Mouse (Mus musculus) ES-E14 (cell line): ENCODE data around the gene Oprd1. TPM values are rescaled to one million over a fixed set of nuclear protein-coding genes. Genes with fewer than 3 reads are reported as not detected.

Source experiments
- DNase-seq: peaks from one replicate; pipeline ENCODE4 v3.0.0-alpha.2; 2013; ENCODE audit warnings: low read depth, low spot score
- H3K27ac ChIP-seq: 2 replicates; pipeline ENCODE4 v1.5.1; 2012; ENCODE audit warnings: low read depth, mild to moderate bottlenecking, low read length, moderate library complexity, mixed read lengths; ENCODE audit not compliant: poor library complexity, insufficient read depth, severe bottlenecking
- H3K36me3 ChIP-seq: 2 replicates; pipeline ENCODE4 v1.6.1; 2012; ENCODE audit warnings: mild to moderate bottlenecking, low read length, moderate library complexity, mixed read lengths; ENCODE audit not compliant: control insufficient read depth, poor library complexity, insufficient read depth, severe bottlenecking
- H3K4me1 ChIP-seq, 2 experiments: fragments of 150-350 bp in 1 of 2; sonication (generic) in 1 of 2; 2 replicates each; pipeline ENCODE4 v1.6.1; 2012; ENCODE audit warnings: low read length in 2 of 2, mild to moderate bottlenecking in 1 of 2, mixed read lengths in 1 of 2; ENCODE audit not compliant: control insufficient read depth in 2 of 2, insufficient read depth in 2 of 2, poor library complexity in 1 of 2
- H3K4me3 ChIP-seq, 2 experiments: fragments of 150-350 bp in 1 of 2; sonication (generic) in 1 of 2; 2 replicates each; pipeline ENCODE4 v1.5.1; 2012; ENCODE audit warnings: low read length in 2 of 2, low read depth in 1 of 2, mild to moderate bottlenecking in 1 of 2, mixed read lengths in 1 of 2; ENCODE audit not compliant: insufficient read depth in 1 of 2, poor library complexity in 1 of 2, severe bottlenecking in 1 of 2
- H3K9ac ChIP-seq: 2 replicates; pipeline ENCODE4 v1.6.1; 2012; ENCODE audit warnings: low read depth, mild to moderate bottlenecking, low read length, mixed read lengths; ENCODE audit not compliant: poor library complexity, insufficient read depth, severe bottlenecking
- H3K9me3 ChIP-seq: fragments of 150-350 bp; sonication (generic); 2 replicates; pipeline ENCODE4 v1.6.1; 2012; ENCODE audit warnings: low read depth, mild to moderate bottlenecking, low read length; ENCODE audit not compliant: control insufficient read depth, insufficient read depth
- CHD2 ChIP-seq: IDR thresholded peaks from 2 replicates; pipeline ENCODE4 v1.6.1; 2014; ENCODE audit warnings: mild to moderate bottlenecking, low read depth, low read length, inconsistent platforms
- HCFC1 ChIP-seq: IDR thresholded peaks from 2 replicates; pipeline ENCODE4 v1.6.1; 2012; ENCODE audit warnings: low read length, inconsistent platforms, borderline replicate concordance; ENCODE audit not compliant: insufficient read depth
- MAFK ChIP-seq: IDR thresholded peaks from 2 replicates; pipeline ENCODE4 v1.6.1; 2014; ENCODE audit warnings: mild to moderate bottlenecking, low read depth, low read length, inconsistent platforms; ENCODE audit not compliant: insufficient read depth
- ZC3H11A ChIP-seq: IDR thresholded peaks from 2 replicates; pipeline ENCODE4 v1.6.1; 2012; ENCODE audit warnings: low read depth, mild to moderate bottlenecking, inconsistent platforms, low read length, borderline replicate concordance
- ZNF384 ChIP-seq: IDR thresholded peaks from 2 replicates; pipeline ENCODE4 v1.6.1; 2012; ENCODE audit warnings: low read depth, low read length, inconsistent platforms
- in situ Hi-C, 2 experiments: fragments of 600-800 bp; cut with MboI; formaldehyde crosslinking; loops; one replicate each; pipeline ENCODE4 v1.15.1; 2025; ENCODE audit warnings: low sequenced_read_pairs in 2 of 2, inconsistent platforms in 1 of 2; ENCODE audit not compliant: unreplicated experiment in 2 of 2
- total RNA-seq: library from RNA; depleted of rRNA; stranded (reverse); fragments of 300-350 nt; gene quantifications from 2 replicates; pipeline ENCODE4 v1.2.3, GENCODE M21; 2012

Gene Oprd1
- total RNA-seq, 1 experiment = 0.62 TPM

- TF ChIP-seq HCFC1 = no peak
- no peak for TF ChIP-seq ZC3H11A
- no peak for TF ChIP-seq MAFK
- TF ChIP-seq CHD2 = no peak
- in situ Hi-C loops = loop anchor here in 1 of 2 experiments (10.0 kb wide), 1 partner anchor 82 kb away; no protein-coding TSS in a partner anchor
- Histone ChIP-seq H3K4me3 (no peak overlapping the region), H3K4me1 (no peaks in the 10 kb centered on the region; a peak in 1 of 4 replicates), H3K27ac (no peak overlapping the region), H3K36me3 (no peaks in the 10 kb centered on the region), H3K9ac (no peak overlapping the region), H3K9me3 (no peaks in the 10 kb centered on the region)
- DNase-seq = no peak
These were observed 51.1 kb downstream of the Oprd1 start for GRCm38 (mm10) chr4:132093136-132093535.

GRCm38 (mm10) chr4:132088921-132089320 is 55.4 kb downstream of the Oprd1 start:
- Histone ChIP-seq H3K9ac (no peak overlapping the region), H3K4me1 (no peaks in the 10 kb centered on the region; a peak in 1 of 4 replicates), H3K4me3 (no peak overlapping the region), H3K9me3 (no peaks in the 10 kb centered on the region), H3K27ac (no peak overlapping the region), H3K36me3 (no peaks in the 10 kb centered on the region)
- peak; percentile 59 for DNase-seq
- in situ Hi-C loops = loop anchor here in 1 of 2 experiments (10.0 kb wide), 1 partner anchor 114 kb away; no protein-coding TSS in a partner anchor
- no peak for TF ChIP-seq CHD2
- no peak for TF ChIP-seq ZNF384
- no peak for TF ChIP-seq HCFC1
- peak; percentile 63; the same call in 1 of the 2 replicates for TF ChIP-seq ZC3H11A
- TF ChIP-seq MAFK = no peak

- Histone ChIP-seq H3K4me1 (no peaks in the 10 kb centered on the region), H3K27ac (no peak overlapping the region), H3K9ac (no peak overlapping the region), H3K9me3 (no peaks in the 10 kb centered on the region), H3K4me3 (no peak overlapping the region), H3K36me3 (no peaks in the 10 kb centered on the region)
- TF ChIP-seq CHD2 = no peak
- TF ChIP-seq HCFC1 = no peak
- no peak for TF ChIP-seq MAFK
- no peak for TF ChIP-seq ZNF384
- TF ChIP-seq ZC3H11A = no peak
- no peak for DNase-seq
- in situ Hi-C loops = loop anchor here in 1 of 2 experiments (10.0 kb wide), 1 partner anchor 110 kb away; no protein-coding TSS in a partner anchor
These were observed 59.2 kb downstream of the Oprd1 start for GRCm38 (mm10) chr4:132085114-132085513.

- TF ChIP-seq CHD2 (no peak), MAFK (no peak), ZNF384 (no peak), HCFC1 (no peak), ZC3H11A (no peak)
- Histone ChIP-seq H3K27ac (no peak overlapping the region), H3K9me3 (no peaks in the 10 kb centered on the region), H3K9ac (no peak overlapping the region), H3K4me1 (peaks cover 4 to 5% of the 10 kb centered on the region in 2 experiments; a peak in 2 of 4 replicates), H3K4me3 (no peak overlapping the region), H3K36me3 (no peaks in the 10 kb centered on the region)
- in situ Hi-C loops = loop anchor here in 1 of 2 experiments (10.0 kb wide), 1 partner anchor 106 kb away; no protein-coding TSS in a partner anchor
- DNase-seq = no peak
These were observed 63.7 kb downstream of the Oprd1 start for GRCm38 (mm10) chr4:132080492-132080983.
